Mouse (Mus musculus): ENCODE results near the gene Hspa1l. TPM values are rescaled to one million over a fixed set of nuclear protein-coding genes. Genes with fewer than 3 reads are reported as not detected.

Hspa1l gene
- polyA plus RNA-seq, 1 experiment: 0.49 TPM

DNA sequence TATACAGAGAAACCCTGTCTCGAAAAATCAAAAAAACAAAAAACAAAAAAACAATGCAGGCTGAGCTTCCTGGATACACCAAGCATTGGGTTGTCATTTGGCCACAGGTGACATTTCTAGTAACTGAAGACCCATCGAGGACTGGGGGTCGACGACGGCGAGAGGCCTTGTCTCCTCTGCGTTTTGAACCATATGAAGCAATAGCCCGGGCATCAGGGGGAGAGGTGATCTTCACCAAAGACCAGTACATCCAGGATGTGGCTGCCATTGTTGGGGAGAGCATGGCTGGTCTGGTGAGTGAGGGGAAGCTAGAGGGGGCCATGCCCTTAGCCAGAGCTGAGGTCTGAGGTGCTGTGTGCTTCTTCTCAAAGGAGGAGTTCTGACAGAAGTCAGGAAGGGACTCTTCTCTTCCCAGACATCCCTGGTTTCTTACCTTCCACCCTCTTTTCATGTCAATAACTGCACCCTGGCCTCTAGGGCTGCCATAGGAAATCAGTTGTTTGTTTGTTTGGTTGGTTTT, 50.1 kb downstream of the Hspa1l start:
- no peak for TF ChIP-seq POLR2A (IDR thresholded peaks at IDR 0.05; ENCODE audit: borderline replicate concordance, insufficient read depth, low read length)
- no peak for TF ChIP-seq CTCF (IDR thresholded peaks at IDR 0.05; ENCODE audit: borderline replicate concordance, insufficient read depth, low read depth, low read length)
- H3K4me3 ChIP-seq (replicated peaks; ENCODE audit: insufficient read depth, low read depth, low read length): no peak overlapping the region
- H3K27ac ChIP-seq (ENCODE audit: insufficient read depth, low read length): no peak overlapping the region
- H3K4me1 ChIP-seq (ENCODE audit: control insufficient read depth, insufficient read depth, low read length): peaks cover 17% of the 10 kb centered on the region
- no peak for DNase-seq
- 96% methylated on average over 8 of the region's 8 CpGs for WGBS
- H3K27me3 ChIP-seq (ENCODE audit: control insufficient read depth, insufficient read depth, low read length): no peaks in the 10 kb centered on the region

DNA sequence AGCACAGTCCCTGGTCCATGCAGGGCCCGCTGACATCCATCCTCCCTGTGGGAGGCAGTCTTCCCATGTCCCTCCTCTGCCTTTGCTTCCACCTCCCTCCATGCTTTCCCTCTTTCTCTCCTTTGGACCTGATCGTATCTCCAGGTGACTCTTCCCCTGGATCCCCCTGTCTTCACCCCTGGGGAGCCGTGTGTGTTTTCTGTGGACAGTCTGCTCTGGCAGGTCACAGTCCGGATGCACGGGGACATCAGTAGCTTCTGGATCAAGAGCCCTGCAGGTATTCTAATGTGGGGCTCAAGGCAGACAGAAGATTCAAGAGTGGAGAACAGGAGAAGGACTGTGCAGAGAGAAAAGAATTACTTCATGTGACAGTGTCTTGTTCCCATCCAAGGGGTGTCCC, 50.7 kb downstream of the Hspa1l start:
- TF ChIP-seq POLR2A (IDR thresholded peaks at IDR 0.05; ENCODE audit: borderline replicate concordance, insufficient read depth, low read length) (no peak), CTCF (IDR thresholded peaks at IDR 0.05; ENCODE audit: borderline replicate concordance, insufficient read depth, low read depth, low read length) (no peak)
- no peak for DNase-seq
- H3K27me3 ChIP-seq (ENCODE audit: control insufficient read depth, insufficient read depth, low read length): no peaks in the 10 kb centered on the region
- no peak overlapping the region for H3K27ac ChIP-seq (ENCODE audit: insufficient read depth, low read length)
- H3K4me3 ChIP-seq (replicated peaks; ENCODE audit: insufficient read depth, low read depth, low read length): no peak overlapping the region
- H3K4me1 ChIP-seq (ENCODE audit: control insufficient read depth, insufficient read depth, low read length): peaks cover 14% of the 10 kb centered on the region; the same call in 1 of the 2 replicates
- WGBS: 82% methylated on average over 5 of the region's 5 CpGs

DNA sequence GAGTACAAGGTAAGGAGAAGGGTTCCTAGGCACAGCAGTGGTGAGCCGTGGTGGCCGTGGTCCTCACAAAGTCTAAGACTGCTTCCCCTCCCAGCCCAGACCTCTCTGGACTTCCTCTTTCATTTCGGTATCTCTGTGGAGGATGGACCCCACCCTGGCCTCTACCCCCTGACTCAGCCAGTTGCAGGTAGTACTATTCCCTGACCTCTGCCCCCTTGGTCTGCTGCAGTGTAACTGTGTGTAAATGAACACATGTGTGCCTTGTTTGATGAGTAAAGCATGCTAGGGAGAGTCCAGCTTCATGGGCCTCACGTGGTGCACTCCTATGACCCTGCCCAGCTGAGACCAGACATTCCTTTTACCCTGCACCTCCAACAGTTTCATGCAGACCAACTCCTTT, 51.3 kb downstream of the Hspa1l start:
- WGBS: 90% methylated on average over 4 of the region's 4 CpGs
- Histone ChIP-seq H3K4me1 (ENCODE audit: control insufficient read depth, insufficient read depth, low read length) (peaks cover 10% of the 10 kb centered on the region; the same call in 1 of the 2 replicates), H3K27ac (ENCODE audit: insufficient read depth, low read length) (no peak overlapping the region), H3K4me3 (replicated peaks; ENCODE audit: insufficient read depth, low read depth, low read length) (no peak overlapping the region), H3K27me3 (ENCODE audit: control insufficient read depth, insufficient read depth, low read length) (no peaks in the 10 kb centered on the region)
- DNase-seq: no peak
- TF ChIP-seq CTCF (IDR thresholded peaks at IDR 0.05; ENCODE audit: borderline replicate concordance, insufficient read depth, low read depth, low read length) (no peak), POLR2A (IDR thresholded peaks at IDR 0.05; ENCODE audit: borderline replicate concordance, insufficient read depth, low read length) (no peak)

DNA sequence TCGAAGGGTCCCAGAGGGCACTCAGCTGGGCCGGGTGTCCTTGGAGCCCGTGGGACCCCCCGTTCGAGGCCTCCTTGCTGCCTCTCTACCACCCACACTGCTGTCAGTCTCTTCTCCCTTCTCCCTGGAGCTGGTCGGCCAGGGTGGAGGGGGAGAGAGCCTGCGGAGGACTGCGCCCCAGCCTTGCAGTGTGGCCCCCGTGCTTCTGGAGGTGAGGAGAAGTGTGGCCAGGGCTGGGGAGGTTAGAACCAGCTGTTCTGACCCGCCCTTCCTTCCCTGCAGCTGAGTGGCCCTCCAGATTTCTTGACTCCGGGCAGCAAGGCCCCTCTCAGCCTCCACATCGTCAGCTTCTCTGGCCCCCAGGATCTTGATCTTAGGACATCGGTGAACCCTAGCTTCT, 51.8 kb downstream of the Hspa1l start:
- no peak for TF ChIP-seq POLR2A (IDR thresholded peaks at IDR 0.05; ENCODE audit: borderline replicate concordance, insufficient read depth, low read length)

DNA sequence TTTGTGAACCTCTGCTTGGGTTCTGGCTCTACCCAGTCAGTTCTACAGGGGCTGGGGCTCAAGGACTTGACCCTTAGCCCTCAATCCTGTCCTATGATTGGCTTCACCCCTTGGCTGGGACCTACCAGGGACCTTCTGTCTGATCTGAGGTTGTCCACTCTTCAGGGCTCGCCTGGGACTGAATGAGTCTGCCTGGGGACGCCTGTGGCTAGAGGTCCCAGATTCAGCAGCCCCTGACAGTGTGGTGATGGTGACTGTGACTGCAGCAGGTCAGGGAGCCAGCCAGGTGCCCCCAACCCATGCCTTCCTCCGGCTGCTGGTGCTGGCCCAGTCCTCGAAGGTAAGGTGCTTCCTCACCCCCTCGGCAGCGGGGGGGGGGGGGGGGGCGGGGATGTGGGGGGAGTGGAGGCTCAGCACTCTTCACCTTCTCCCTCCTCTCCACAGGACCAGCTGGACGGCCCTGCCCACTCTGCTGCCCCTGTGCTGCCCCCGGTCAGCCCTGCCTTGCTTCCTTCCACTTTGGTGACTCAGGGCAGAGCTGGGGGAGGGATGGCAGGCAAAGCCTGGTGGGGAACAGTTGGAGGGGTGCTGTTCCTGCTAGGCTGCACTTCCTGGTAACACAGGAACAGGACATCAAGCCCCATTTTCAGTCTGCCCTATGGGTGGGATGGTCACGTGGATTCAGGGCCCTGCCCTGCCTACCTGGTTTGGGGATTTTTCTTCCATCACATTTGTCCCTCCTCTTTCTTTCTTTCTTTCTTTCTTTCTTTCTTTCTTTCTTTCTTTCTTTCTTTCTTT, 52.4 kb downstream of the Hspa1l start:
- WGBS: 52% methylated on average over 10 of the region's 10 CpGs
- TF ChIP-seq POLR2A (IDR thresholded peaks at IDR 0.05; ENCODE audit: borderline replicate concordance, insufficient read depth, low read length): no peak
- no peak for TF ChIP-seq CTCF (IDR thresholded peaks at IDR 0.05; ENCODE audit: borderline replicate concordance, insufficient read depth, low read depth, low read length)
- no peak for DNase-seq

More for the DNA sequence above, 51.8 kb downstream of the Hspa1l start:
- H3K27ac ChIP-seq (ENCODE audit: insufficient read depth, low read length): no peak overlapping the region
- H3K4me3 ChIP-seq (replicated peaks; ENCODE audit: insufficient read depth, low read depth, low read length): no peak overlapping the region
- no peak for DNase-seq
- 78% methylated on average over 13 of the region's 13 CpGs for WGBS
- H3K4me1 ChIP-seq (ENCODE audit: control insufficient read depth, insufficient read depth, low read length): peaks cover 10% of the 10 kb centered on the region
- H3K27me3 ChIP-seq (ENCODE audit: control insufficient read depth, insufficient read depth, low read length): no peaks in the 10 kb centered on the region

DNA sequence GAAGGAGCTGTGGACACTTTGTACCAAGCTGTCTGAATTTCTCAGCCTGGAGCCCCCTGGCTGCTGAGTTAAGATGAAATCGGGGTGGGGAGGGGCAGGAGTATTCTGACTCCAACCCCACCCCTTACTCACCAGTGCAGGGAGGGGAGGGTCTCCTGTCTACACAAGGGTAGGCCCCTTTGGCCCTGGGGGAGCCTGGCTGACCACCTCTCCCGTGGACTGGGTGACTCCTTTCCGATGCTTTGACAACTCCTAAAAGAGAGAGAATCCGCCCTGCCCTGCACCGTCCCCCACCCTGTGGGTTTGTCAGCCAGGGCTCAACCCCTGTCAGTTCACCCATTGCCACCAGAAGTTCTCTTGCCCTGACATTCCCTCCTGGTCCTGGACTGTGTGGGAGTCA, 53.7 kb downstream of the Hspa1l start:
- Histone ChIP-seq H3K27ac (ENCODE audit: insufficient read depth, low read length) (no peak overlapping the region), H3K4me3 (replicated peaks; ENCODE audit: insufficient read depth, low read depth, low read length) (no peak overlapping the region), H3K27me3 (ENCODE audit: control insufficient read depth, insufficient read depth, low read length) (no peaks in the 10 kb centered on the region), H3K4me1 (ENCODE audit: control insufficient read depth, insufficient read depth, low read length) (peaks cover 3% of the 10 kb centered on the region)
- no peak for TF ChIP-seq CTCF (IDR thresholded peaks at IDR 0.05; ENCODE audit: borderline replicate concordance, insufficient read depth, low read depth, low read length)
- no peak for TF ChIP-seq POLR2A (IDR thresholded peaks at IDR 0.05; ENCODE audit: borderline replicate concordance, insufficient read depth, low read length)
- 62% methylated on average over 5 of the region's 5 CpGs for WGBS
- no peak for DNase-seq

More for the DNA sequence above, 52.4 kb downstream of the Hspa1l start:
- H3K4me1 ChIP-seq (ENCODE audit: control insufficient read depth, insufficient read depth, low read length): peaks cover 6% of the 10 kb centered on the region
- H3K27ac ChIP-seq (ENCODE audit: insufficient read depth, low read length): no peak overlapping the region
- H3K4me3 ChIP-seq (replicated peaks; ENCODE audit: insufficient read depth, low read depth, low read length): no peak overlapping the region
- no peaks in the 10 kb centered on the region for H3K27me3 ChIP-seq (ENCODE audit: control insufficient read depth, insufficient read depth, low read length)

DNA sequence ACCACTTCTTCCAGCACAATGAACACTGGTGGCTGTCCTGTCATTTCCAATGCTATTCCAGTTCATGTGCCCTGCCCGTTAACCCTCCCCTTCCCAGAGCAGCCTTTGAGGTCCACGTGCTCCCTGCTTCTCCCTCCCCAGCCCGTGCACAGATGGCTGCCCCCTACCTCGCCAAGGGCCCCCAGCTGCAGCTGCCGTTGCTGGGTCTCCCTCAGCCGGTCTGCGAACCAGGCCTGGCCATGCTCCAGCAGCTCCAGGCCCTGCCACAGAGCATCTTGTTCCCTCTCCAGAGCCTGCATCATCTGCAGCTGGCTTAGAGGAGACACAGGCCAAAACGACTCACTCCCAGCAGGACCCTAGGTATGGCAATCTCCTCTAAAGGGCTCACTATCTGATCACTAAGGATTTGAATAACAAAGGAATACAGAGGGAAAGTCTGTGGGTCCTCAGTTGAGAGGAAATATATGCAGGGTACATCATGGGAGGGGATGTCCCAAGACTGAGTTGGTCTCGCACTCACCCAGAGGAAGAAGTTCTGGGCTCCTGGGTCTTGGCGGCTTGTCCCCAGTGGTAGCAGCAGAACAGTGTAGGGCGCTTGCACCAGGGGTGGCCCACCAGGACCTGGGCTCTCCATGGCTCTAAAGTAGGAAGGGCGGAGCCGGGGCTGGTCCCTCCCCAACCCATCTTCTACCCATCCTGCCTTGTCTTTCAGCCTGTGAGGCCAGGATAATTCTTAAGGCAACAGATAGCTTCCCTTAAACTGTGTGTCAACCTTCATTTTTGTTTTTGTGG, 55.0 kb downstream of the Hspa1l start, which contains the start of gene Sapcd1:
Sapcd1 (minus strand) TSS at position 740 of the 792 bp plus-strand sequence.
- Histone ChIP-seq H3K27ac (ENCODE audit: insufficient read depth, low read length) (no peak within 1 kb of the TSS), H3K4me1 (ENCODE audit: control insufficient read depth, insufficient read depth, low read length) (no peaks in the 10 kb centered on the region; the same call in 1 of the 2 replicates), H3K27me3 (ENCODE audit: control insufficient read depth, insufficient read depth, low read length) (no peaks in the 10 kb centered on the region), H3K4me3 (replicated peaks; ENCODE audit: insufficient read depth, low read depth, low read length) (no peak within 1 kb of the TSS)
- 39% methylated on average over 13 of the region's 13 CpGs for WGBS
- no peak for TF ChIP-seq POLR2A (IDR thresholded peaks at IDR 0.05; ENCODE audit: borderline replicate concordance, insufficient read depth, low read length)
- DNase-seq: peak; percentile 40 to 41
